Mouse (Mus musculus) megakaryocyte, embryonic 14.5 days (primary cell): ENCODE measurements around the gene Rnf8. TPM values are rescaled to one million over a fixed set of nuclear protein-coding genes. Genes with fewer than 3 reads are reported as not detected.

Experiments
- H3K27me3 ChIP-seq: replicated peaks from 2 replicates; pipeline ENCODE3; 2012; ENCODE audit warnings: inconsistent platforms
- H3K36me3 ChIP-seq: replicated peaks from 2 replicates; pipeline ENCODE3; 2012; ENCODE audit warnings: low read length, inconsistent platforms, mixed read lengths
- H3K4me1 ChIP-seq: 2 replicates; pipeline ENCODE4 v1.6.1; 2012; ENCODE audit warnings: inconsistent platforms
- H3K4me3 ChIP-seq: replicated peaks from 2 replicates; pipeline ENCODE3; 2012; ENCODE audit warnings: moderate library complexity, mild to moderate bottlenecking, inconsistent platforms
- H3K9me3 ChIP-seq: 2 replicates; pipeline ENCODE4 v1.6.1; 2012; ENCODE audit warnings: inconsistent platforms
- FLI1 ChIP-seq: IDR thresholded peaks from 2 replicates; pipeline ENCODE4 v1.6.1; 2012; ENCODE audit warnings: low read length, inconsistent platforms, mixed read lengths
- GATA1 ChIP-seq: IDR thresholded peaks from 3 replicates; pipeline ENCODE4 v1.6.1; 2012; ENCODE audit warnings: mixed read lengths, low read length, inconsistent platforms, borderline replicate concordance
- polyA plus RNA-seq: library from polyadenylated mRNA; stranded (reverse); fragments of >175 nt; gene quantifications from 2 replicates; pipeline ENCODE4 v1.2.3, GENCODE M21; 2012; ENCODE audit warnings: low replicate concordance; ENCODE audit not compliant: insufficient read depth

The Rnf8 gene
- polyA plus RNA-seq, 1 experiment: 8.0 TPM

DNA sequence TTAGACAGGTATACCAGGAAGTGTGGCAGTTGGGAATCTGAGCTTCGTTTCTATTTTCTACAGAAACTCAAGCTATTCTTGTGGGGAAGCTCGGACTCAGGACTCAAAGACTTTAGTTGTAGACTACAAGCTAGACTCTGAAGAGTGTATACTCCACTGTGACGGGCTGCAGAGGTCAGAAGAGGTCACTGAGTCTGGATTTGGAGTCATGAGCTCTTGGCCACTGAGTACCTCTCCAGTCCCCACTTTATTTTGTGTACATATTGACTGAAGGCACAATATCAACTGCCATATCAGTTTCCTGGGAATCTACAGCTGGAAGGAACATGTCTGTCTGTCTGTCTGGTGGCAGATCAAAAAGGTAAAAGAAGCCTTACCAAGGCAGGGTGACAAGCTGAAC, 4.6 kb downstream of the Rnf8 start:
- no peak overlapping the region for H3K4me3 ChIP-seq
- peaks cover 68% of the 10 kb centered on the region for H3K36me3 ChIP-seq
- no peaks in the 10 kb centered on the region for H3K9me3 ChIP-seq
- peaks cover 35% of the 10 kb centered on the region for H3K4me1 ChIP-seq
- H3K27me3 ChIP-seq: no peaks in the 10 kb centered on the region
- TF ChIP-seq FLI1: no peak
- no peak for TF ChIP-seq GATA1

DNA sequence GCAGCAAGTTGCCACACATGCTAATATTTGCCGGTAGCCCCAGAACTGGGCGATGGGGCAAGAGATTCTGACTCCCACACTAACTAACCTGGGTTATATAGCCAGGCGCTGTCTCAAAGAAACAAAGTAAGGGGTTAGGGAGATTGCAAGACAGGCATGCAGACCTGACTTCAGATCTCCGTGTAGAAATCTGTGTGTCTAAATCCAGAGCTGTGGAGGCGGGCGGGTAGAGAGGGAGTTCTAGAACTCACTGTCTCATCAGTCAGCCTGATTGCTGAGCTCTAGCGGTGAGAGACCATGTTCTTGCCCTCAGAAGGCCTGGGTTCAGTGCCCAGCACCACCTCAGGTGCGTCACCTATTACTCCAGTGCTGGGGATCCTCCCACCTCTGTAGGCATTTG, 8.9 kb downstream of the Rnf8 start:
- Histone ChIP-seq H3K9me3 (no peaks in the 10 kb centered on the region), H3K36me3 (peaks cover 94% of the 10 kb centered on the region)
- TF ChIP-seq GATA1 (no peak), FLI1 (no peak)

GRCm38 (mm10) chr17:29627285-29627684, 12.7 kb downstream of the Rnf8 start:
- Histone ChIP-seq H3K4me3 (no peak overlapping the region), H3K4me1 (peaks cover 19% of the 10 kb centered on the region), H3K27me3 (no peaks in the 10 kb centered on the region), H3K9me3 (no peaks in the 10 kb centered on the region), H3K36me3 (peaks cover 96% of the 10 kb centered on the region)
- TF ChIP-seq GATA1 (no peak), FLI1 (no peak)

More for the DNA sequence above, 8.9 kb downstream of the Rnf8 start:
- Histone ChIP-seq H3K27me3 (no peaks in the 10 kb centered on the region), H3K4me3 (no peak overlapping the region), H3K4me1 (peaks cover 16% of the 10 kb centered on the region)

- TF ChIP-seq GATA1: no peak
- TF ChIP-seq FLI1: no peak
- Histone ChIP-seq H3K4me1 (peaks cover 19% of the 10 kb centered on the region), H3K36me3 (peaks cover 96% of the 10 kb centered on the region)
Observed at GRCm38 (mm10) chr17:29628946-29629345, 14.4 kb downstream of the Rnf8 start.

DNA sequence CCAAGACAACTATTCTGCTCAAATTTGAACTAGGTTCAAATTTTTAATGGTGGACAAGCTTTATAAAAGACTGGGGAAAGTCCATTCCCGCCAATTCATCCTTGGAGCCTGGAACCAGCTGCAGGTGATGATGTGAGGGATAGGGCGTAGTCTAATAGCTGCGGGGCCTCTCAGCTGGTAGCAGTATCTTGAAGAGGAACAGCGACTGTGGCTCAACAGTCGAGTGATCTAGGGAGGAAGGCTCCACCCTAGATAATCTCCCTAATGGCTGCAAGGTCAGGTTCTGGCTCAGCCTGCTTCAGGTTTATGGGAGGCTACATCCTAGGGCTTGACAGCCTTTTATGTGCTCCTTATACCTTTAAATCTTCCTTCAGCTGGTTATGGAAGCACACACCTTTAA, 15.0 kb downstream of the Rnf8 start:
- Histone ChIP-seq H3K27me3 (no peaks in the 10 kb centered on the region), H3K9me3 (no peaks in the 10 kb centered on the region), H3K4me3 (no peak overlapping the region), H3K4me1 (peaks cover 23% of the 10 kb centered on the region), H3K36me3 (peaks cover 96% of the 10 kb centered on the region)
- TF ChIP-seq GATA1: no peak
- no peak for TF ChIP-seq FLI1

More at GRCm38 (mm10) chr17:29628946-29629345, 14.4 kb downstream of the Rnf8 start:
- H3K9me3 ChIP-seq: no peaks in the 10 kb centered on the region
- H3K27me3 ChIP-seq: no peaks in the 10 kb centered on the region
- H3K4me3 ChIP-seq: no peak overlapping the region

DNA sequence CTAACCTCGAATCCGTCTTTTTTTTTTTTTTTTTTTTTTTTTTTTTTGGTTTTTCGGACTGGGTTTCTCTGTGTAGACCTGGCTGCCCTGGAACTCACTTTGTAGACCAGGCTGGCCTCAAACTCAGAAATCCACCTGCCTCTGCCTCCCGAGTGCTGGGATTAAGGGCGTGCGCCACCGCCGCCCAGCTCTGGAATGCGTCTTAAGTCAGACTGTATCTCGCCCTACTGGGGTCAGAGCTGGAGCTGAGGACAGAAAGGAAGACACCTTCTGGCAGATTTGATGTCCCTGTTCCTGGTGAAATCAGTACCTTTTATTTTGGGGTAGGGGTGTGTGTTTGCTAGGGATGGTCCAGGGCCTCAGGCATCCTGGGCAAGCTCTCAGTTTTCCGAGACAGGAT, 17.7 kb downstream of the Rnf8 start:
- H3K27me3 ChIP-seq: no peaks in the 10 kb centered on the region
- no peak for TF ChIP-seq GATA1
- no peak for TF ChIP-seq FLI1
- no peaks in the 10 kb centered on the region for H3K9me3 ChIP-seq
- H3K4me3 ChIP-seq: no peak overlapping the region
- H3K4me1 ChIP-seq: peaks cover 36% of the 10 kb centered on the region
- peaks cover 96% of the 10 kb centered on the region for H3K36me3 ChIP-seq

GRCm38 (mm10) chr17:29635492-29635891, 20.9 kb downstream of the Rnf8 start:
- TF ChIP-seq GATA1 (no peak), FLI1 (no peak)
- Histone ChIP-seq H3K27me3 (no peaks in the 10 kb centered on the region), H3K4me1 (peaks cover 34% of the 10 kb centered on the region), H3K36me3 (peaks cover 93% of the 10 kb centered on the region), H3K4me3 (no peak overlapping the region), H3K9me3 (no peaks in the 10 kb centered on the region)

DNA sequence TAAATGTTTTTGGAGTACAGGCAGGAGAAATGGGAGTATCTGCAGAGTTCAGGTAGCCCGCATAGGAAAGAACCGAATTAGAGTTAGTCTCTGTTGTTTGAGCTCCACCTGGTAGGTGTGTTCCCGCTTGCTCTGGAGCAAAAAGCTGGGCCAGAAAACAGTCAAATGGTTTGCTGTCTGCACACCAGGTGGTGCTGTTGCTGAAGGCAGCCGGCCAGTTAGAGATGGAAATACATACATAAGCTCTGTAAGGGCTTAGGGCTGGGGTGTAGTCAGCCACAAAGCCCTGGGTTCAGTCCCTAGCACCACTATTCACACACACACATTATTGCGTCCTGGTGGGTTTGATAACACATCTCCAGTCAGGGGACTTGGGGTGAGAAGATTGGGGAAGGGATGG, 21.5 kb downstream of the Rnf8 start:
- no peak overlapping the region for H3K4me3 ChIP-seq
- H3K4me1 ChIP-seq: peaks cover 34% of the 10 kb centered on the region
- no peaks in the 10 kb centered on the region for H3K9me3 ChIP-seq
- H3K27me3 ChIP-seq: no peaks in the 10 kb centered on the region
- TF ChIP-seq GATA1 (no peak), FLI1 (no peak)
- peaks cover 93% of the 10 kb centered on the region for H3K36me3 ChIP-seq

DNA sequence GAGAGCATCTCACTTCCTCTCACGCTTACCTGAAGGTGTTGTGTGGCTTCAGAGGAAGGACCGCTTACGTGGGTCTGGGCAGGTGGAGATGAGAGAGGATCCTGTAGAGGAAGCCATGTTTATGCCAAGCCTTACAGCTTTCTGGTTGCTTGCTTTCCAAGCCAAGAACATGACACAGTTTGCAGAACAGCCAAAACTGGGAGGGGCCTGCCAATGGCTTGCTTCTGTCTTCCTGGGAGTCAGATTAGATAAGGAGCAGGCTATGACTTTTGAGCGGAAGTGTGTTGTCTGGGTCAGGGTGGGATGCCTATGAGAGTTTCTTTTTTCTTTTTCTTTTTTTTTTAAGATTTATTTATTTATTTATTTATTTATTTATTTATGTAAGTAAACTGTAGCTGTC, 22.8 kb downstream of the Rnf8 start:
- TF ChIP-seq FLI1: no peak
- TF ChIP-seq GATA1: no peak
- no peaks in the 10 kb centered on the region for H3K27me3 ChIP-seq
- peaks cover 93% of the 10 kb centered on the region for H3K36me3 ChIP-seq
- H3K4me1 ChIP-seq: peaks cover 34% of the 10 kb centered on the region
- no peaks in the 10 kb centered on the region for H3K9me3 ChIP-seq
- peak overlapping the region; percentile 34 for H3K4me3 ChIP-seq

DNA sequence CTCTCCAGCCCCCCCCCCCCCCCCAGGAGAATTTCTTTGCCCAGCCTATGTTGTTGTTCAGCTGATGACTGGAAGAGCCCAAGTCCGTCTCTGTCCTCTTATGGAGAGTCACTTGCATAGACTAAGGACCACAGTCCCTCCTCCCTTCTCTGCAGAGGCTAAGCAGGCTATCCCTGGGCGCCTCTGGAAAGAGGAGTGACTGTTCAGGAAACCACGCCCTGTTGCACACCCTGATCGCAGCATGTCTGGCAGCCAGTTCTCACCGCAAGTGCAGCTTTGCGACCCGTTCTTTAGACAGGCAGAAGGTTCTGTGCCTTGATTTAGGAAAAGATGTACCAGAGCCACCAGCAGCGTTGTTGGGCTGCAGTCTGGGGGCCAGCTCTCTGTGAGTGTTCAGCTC, 23.3 kb downstream of the Rnf8 start:
- H3K4me3 ChIP-seq: peak overlapping the region; percentile 19
- peaks cover 34% of the 10 kb centered on the region for H3K4me1 ChIP-seq
- no peak for TF ChIP-seq GATA1
- TF ChIP-seq FLI1: no peak
- peaks cover 92% of the 10 kb centered on the region for H3K36me3 ChIP-seq
- H3K9me3 ChIP-seq: no peaks in the 10 kb centered on the region
- H3K27me3 ChIP-seq: no peaks in the 10 kb centered on the region

- H3K36me3 ChIP-seq: peaks cover 73% of the 10 kb centered on the region
- no peaks in the 10 kb centered on the region for H3K9me3 ChIP-seq
Observed at GRCm38 (mm10) chr17:29640971-29641370, 26.4 kb downstream of the Rnf8 start.

More at GRCm38 (mm10) chr17:29640971-29641370, 26.4 kb downstream of the Rnf8 start:
- Histone ChIP-seq H3K4me1 (peaks cover 29% of the 10 kb centered on the region), H3K4me3 (no peak overlapping the region), H3K27me3 (no peaks in the 10 kb centered on the region)
- TF ChIP-seq GATA1 (no peak), FLI1 (no peak)
